Mouse (Mus musculus) forebrain, postnatal 0 days (tissue): ENCODE measurements at regions not wholly inside any gene's neighbourhood (a gene's known extent, or its start where the extent isn't known, plus 50 kb on each side); places are given as distances from the start of the nearest gene placed in this dataset.

ENCODE experiments used
- ATAC-seq: fragments of 200-750 bp; cut with Nextera tagmentation; 2 replicates; pipeline ENCODE4 v1.8.0; 2017; ENCODE audit warnings: mild to moderate bottlenecking, moderate library complexity
- DNase-seq: peaks from one replicate; pipeline ENCODE4 v3.0.0-alpha.2; 2015
- H3K27ac ChIP-seq: fragments of 300-500 bp; sonication (generic); 2 replicates; pipeline ENCODE4 v1.5.1; 2014; ENCODE audit warnings: low read depth, mild to moderate bottlenecking, antibody characterized with exemption, low read length, moderate library complexity, mixed read lengths
- H3K27me3 ChIP-seq: fragments of 300-500 bp; sonication (generic); 2 replicates; pipeline ENCODE4 v1.6.1; 2014; ENCODE audit warnings: mild to moderate bottlenecking, low read length, mixed read lengths; ENCODE audit not compliant: insufficient read depth
- H3K36me3 ChIP-seq: fragments of 300-500 bp; sonication (generic); 2 replicates; pipeline ENCODE4 v1.6.1; 2014; ENCODE audit warnings: mild to moderate bottlenecking, moderate library complexity; ENCODE audit not compliant: insufficient read depth
- H3K4me1 ChIP-seq: fragments of 300-500 bp; sonication (generic); 2 replicates; pipeline ENCODE4 v1.6.1; 2014; ENCODE audit warnings: antibody characterized with exemption; ENCODE audit not compliant: insufficient read depth
- H3K4me2 ChIP-seq: fragments of 300-500 bp; sonication (generic); 2 replicates; pipeline ENCODE4 v1.6.1; 2014; ENCODE audit warnings: low read depth, mild to moderate bottlenecking, moderate library complexity
- H3K4me3 ChIP-seq: fragments of 300-500 bp; sonication (generic); 2 replicates; pipeline ENCODE4 v1.5.1; 2014; ENCODE audit warnings: low read depth, low read length, mixed read lengths
- H3K9ac ChIP-seq: fragments of 300-500 bp; sonication (generic); 2 replicates; pipeline ENCODE4 v1.6.1; 2014; ENCODE audit warnings: mild to moderate bottlenecking
- H3K9me3 ChIP-seq: fragments of 300-500 bp; sonication (generic); 2 replicates; pipeline ENCODE4 v1.6.1; 2016; ENCODE audit warnings: low read length
- CTCF ChIP-seq: sonication (generic); IDR thresholded peaks from 2 replicates; pipeline ENCODE4 v1.5.1; 2016; ENCODE audit warnings: antibody characterized with exemption, control low read depth, low read depth
- WGBS: fragments of 180-500 bp; shearing (Covaris S2); extraction: QIAGEN DNeasy Blood & Tissue Kit; methylation state at CpG from one replicate; pipeline ENCODE4 v1.1.7; 2014; 5-methylcytosine and 5-hydroxymethylcytosine counted together

DNA sequence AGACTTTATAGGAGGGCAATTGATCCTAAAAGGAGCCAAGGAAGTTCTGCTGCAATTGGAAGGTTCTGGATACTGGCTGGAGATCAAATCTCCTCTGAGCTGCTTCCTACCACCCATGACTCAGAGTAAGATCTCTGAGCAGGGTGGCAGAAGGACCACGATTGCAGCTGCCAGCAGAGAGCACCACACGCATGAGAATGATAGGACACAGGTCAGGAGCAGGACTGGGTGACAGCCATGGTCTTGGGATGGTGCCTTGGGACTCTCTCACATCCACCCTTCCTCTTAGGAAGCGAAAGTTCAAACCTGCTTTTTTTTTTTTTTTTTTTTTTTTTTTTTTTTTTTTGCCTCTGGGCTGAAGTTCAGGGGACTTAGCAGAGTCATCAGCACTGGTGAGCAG, 331.4 kb upstream of the Thbs1 start:
- H3K9ac ChIP-seq: no peak overlapping the region
- WGBS: 88% methylated on average over 3 of the region's 3 CpGs
- DNase-seq (no peak), ATAC-seq (no peak)
- no peak overlapping the region for H3K27ac ChIP-seq
- H3K27me3 ChIP-seq: no peaks in the 10 kb centered on the region
- H3K4me1 ChIP-seq: no peaks in the 10 kb centered on the region
- H3K4me3 ChIP-seq: no peak overlapping the region
- H3K36me3 ChIP-seq: no peaks in the 10 kb centered on the region
- no peak for TF ChIP-seq CTCF
- H3K4me2 ChIP-seq: no peak overlapping the region
- no peaks in the 10 kb centered on the region for H3K9me3 ChIP-seq

GRCm38 (mm10) chr2:117780816-117781215, 330.9 kb upstream of the Thbs1 start:
- no peak overlapping the region for H3K9ac ChIP-seq
- no peaks in the 10 kb centered on the region for H3K27me3 ChIP-seq
- no peak overlapping the region for H3K4me3 ChIP-seq
- no peaks in the 10 kb centered on the region for H3K4me1 ChIP-seq
- ATAC-seq: no peak
- no peaks in the 10 kb centered on the region for H3K9me3 ChIP-seq
- DNase-seq: no peak
- H3K27ac ChIP-seq: no peak overlapping the region
- H3K36me3 ChIP-seq: no peaks in the 10 kb centered on the region
- H3K4me2 ChIP-seq: no peak overlapping the region
- no peak for TF ChIP-seq CTCF
- 76% methylated on average over 7 of the region's 7 CpGs for WGBS

GRCm38 (mm10) chr2:117787321-117787720, 324.4 kb upstream of the Thbs1 start:
- no peak overlapping the region for H3K4me3 ChIP-seq
- WGBS: 48% methylated on average over 1 of the region's 1 CpGs
- H3K36me3 ChIP-seq: no peaks in the 10 kb centered on the region; the same call in 1 of the 2 replicates
- no peaks in the 10 kb centered on the region for H3K4me1 ChIP-seq
- ATAC-seq (no peak), DNase-seq (no peak)
- H3K9me3 ChIP-seq: no peaks in the 10 kb centered on the region
- TF ChIP-seq CTCF: no peak; the same call in 1 of the 2 replicates
- no peak overlapping the region for H3K27ac ChIP-seq
- no peak overlapping the region for H3K9ac ChIP-seq
- H3K4me2 ChIP-seq: no peak overlapping the region
- H3K27me3 ChIP-seq: no peaks in the 10 kb centered on the region

GRCm38 (mm10) chr2:117794285-117794684, 317.4 kb upstream of the Thbs1 start:
- WGBS: 73% methylated on average over 1 of the region's 1 CpGs
- no peaks in the 10 kb centered on the region for H3K9me3 ChIP-seq
- H3K9ac ChIP-seq: no peak overlapping the region
- DNase-seq: no peak
- no peak overlapping the region for H3K4me3 ChIP-seq
- ATAC-seq: no peak
- no peaks in the 10 kb centered on the region; the same call in 1 of the 2 replicates for H3K36me3 ChIP-seq
- no peaks in the 10 kb centered on the region for H3K4me1 ChIP-seq
- no peak overlapping the region for H3K27ac ChIP-seq
- no peaks in the 10 kb centered on the region for H3K27me3 ChIP-seq
- TF ChIP-seq CTCF: no peak
- H3K4me2 ChIP-seq: no peak overlapping the region

- Histone ChIP-seq H3K4me1 (no peaks in the 10 kb centered on the region), H3K9ac (no peak overlapping the region), H3K36me3 (no peaks in the 10 kb centered on the region), H3K9me3 (no peaks in the 10 kb centered on the region), H3K4me3 (no peak overlapping the region), H3K27me3 (no peaks in the 10 kb centered on the region), H3K27ac (no peak overlapping the region), H3K4me2 (no peak overlapping the region)
- TF ChIP-seq CTCF: no peak
- DNase-seq (no peak), ATAC-seq (no peak)
These were observed 309.6 kb upstream of the Thbs1 start for GRCm38 (mm10) chr2:117801946-117802600.

DNA sequence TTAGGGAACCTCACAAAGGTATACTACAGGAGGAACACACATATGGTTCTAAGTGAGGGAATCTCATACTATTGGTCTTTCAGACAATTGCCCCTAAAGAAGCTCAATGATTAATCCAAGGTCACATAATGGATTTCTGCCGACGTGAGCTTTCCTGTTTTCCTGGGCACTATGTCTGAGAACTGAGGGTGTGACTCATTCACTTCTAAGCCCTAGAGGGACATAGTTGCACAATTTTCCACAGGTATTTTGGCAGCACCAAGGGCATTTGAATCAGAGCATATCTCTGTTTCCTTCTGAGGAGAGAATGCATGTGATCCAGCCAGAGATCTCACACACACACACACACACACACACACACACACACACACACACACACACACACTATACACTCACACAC, 309.0 kb upstream of the Thbs1 start:
- H3K4me2 ChIP-seq: no peak overlapping the region
- H3K9me3 ChIP-seq: no peaks in the 10 kb centered on the region
- no peak overlapping the region for H3K4me3 ChIP-seq
- H3K9ac ChIP-seq: no peak overlapping the region
- WGBS: 85% methylated on average over 2 of the region's 2 CpGs
- ATAC-seq: no peak
- no peak overlapping the region for H3K27ac ChIP-seq
- H3K27me3 ChIP-seq: no peaks in the 10 kb centered on the region
- no peaks in the 10 kb centered on the region for H3K36me3 ChIP-seq
- DNase-seq: no peak
- no peaks in the 10 kb centered on the region for H3K4me1 ChIP-seq
- TF ChIP-seq CTCF: no peak

DNA sequence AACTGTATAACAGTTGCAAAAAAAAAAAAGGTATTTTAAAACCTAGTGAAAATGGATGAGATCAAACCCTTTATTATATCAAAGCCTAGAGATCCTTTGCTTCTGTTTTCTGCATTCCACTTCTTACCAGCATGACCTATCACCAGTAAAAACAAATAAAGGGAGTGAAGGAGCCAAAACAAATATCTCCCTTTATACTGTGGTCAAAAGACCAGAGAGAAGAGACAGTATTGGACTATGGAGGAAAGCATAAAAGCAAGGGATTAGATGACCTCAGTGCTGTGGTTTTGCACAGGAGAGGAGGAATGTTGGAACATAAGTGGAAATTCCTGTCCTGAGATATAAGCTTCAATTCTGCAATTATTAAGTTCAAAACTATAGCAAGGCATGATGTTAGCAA, 307.0 kb upstream of the Thbs1 start:
- no peak for TF ChIP-seq CTCF
- H3K4me3 ChIP-seq: no peak overlapping the region

DNA sequence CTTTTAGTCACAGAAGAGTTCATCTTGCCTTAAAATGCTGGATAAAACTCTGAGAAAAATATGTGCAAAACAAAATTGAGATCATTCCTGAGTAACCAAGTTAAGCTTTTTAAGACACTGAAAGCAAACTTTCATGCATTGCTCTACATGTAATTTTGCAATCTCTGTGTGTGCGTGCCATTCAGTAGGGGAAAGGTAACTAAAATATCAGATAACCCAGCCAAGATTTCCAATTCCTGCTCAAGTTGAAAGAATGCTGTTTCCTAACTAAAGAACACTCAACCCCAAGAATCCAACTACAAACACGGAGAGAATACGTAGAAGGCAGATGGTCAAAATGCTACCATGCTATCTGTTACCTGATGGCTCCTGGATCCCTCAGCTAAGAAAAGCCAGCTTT, 304.6 kb upstream of the Thbs1 start:
- no peak for ATAC-seq
- no peak for DNase-seq
- 95% methylated on average over 3 of the region's 3 CpGs for WGBS
- TF ChIP-seq CTCF: no peak
- H3K27me3 ChIP-seq: no peaks in the 10 kb centered on the region
- no peak overlapping the region for H3K9ac ChIP-seq
- no peak overlapping the region for H3K4me3 ChIP-seq
- no peaks in the 10 kb centered on the region for H3K9me3 ChIP-seq
- no peaks in the 10 kb centered on the region for H3K4me1 ChIP-seq
- no peak overlapping the region for H3K4me2 ChIP-seq
- H3K27ac ChIP-seq: no peak overlapping the region
- H3K36me3 ChIP-seq: no peaks in the 10 kb centered on the region

More for the DNA sequence above, 307.0 kb upstream of the Thbs1 start:
- Histone ChIP-seq H3K4me1 (no peaks in the 10 kb centered on the region), H3K9ac (no peak overlapping the region), H3K36me3 (no peaks in the 10 kb centered on the region), H3K27me3 (no peaks in the 10 kb centered on the region), H3K9me3 (no peaks in the 10 kb centered on the region), H3K4me2 (no peak overlapping the region), H3K27ac (no peak overlapping the region)
- DNase-seq (no peak), ATAC-seq (no peak)
